Mouse (Mus musculus) liver, adult 2 months (tissue): ENCODE measurements around the gene Atp5j. TPM values are rescaled to one million over a fixed set of nuclear protein-coding genes. Genes with fewer than 3 reads are reported as not detected.

Source experiments
- DNase-seq: peaks from one replicate; pipeline ENCODE4 v3.0.0-alpha.2; 2011; ENCODE audit warnings: low read depth, low spot score; ENCODE audit errors: extremely low read depth
- H3K27ac ChIP-seq: fragments of 200-500 bp; replicated peaks from 2 replicates; pipeline ENCODE4 v1.5.1; 2012; ENCODE audit warnings: low read depth, mild to moderate bottlenecking, control low read depth, inconsistent platforms, low read length; ENCODE audit not compliant: insufficient read depth
- H3K27me3 ChIP-seq: fragments of 200-500 bp; 2 replicates; pipeline ENCODE4 v1.6.1; 2012; ENCODE audit warnings: mild to moderate bottlenecking, moderate library complexity, low read length, inconsistent platforms; ENCODE audit not compliant: control insufficient read depth, insufficient read depth
- H3K36me3 ChIP-seq: fragments of 200-500 bp; 2 replicates; pipeline ENCODE4 v1.6.1; 2012; ENCODE audit warnings: low read length, inconsistent platforms; ENCODE audit not compliant: control insufficient read depth, insufficient read depth
- H3K4me1 ChIP-seq: fragments of 200-500 bp; 2 replicates; pipeline ENCODE4 v1.6.1; 2011; ENCODE audit warnings: low read length; ENCODE audit not compliant: control insufficient read depth, insufficient read depth
- H3K4me3 ChIP-seq: fragments of 200-500 bp; 2 replicates; pipeline ENCODE4 v1.5.1; 2011; ENCODE audit warnings: low read depth, mild to moderate bottlenecking, control low read depth, low read length, moderate library complexity; ENCODE audit not compliant: insufficient read depth
- H3K79me2 ChIP-seq: fragments of 200-500 bp; 2 replicates; pipeline ENCODE4 v1.6.1; 2012; ENCODE audit warnings: inconsistent platforms, mild to moderate bottlenecking, low read length, moderate library complexity; ENCODE audit not compliant: control insufficient read depth, insufficient read depth
- H3K9ac ChIP-seq: fragments of 200-500 bp; 2 replicates; pipeline ENCODE4 v1.6.1; 2012; ENCODE audit warnings: low read depth, mild to moderate bottlenecking, control low read depth, inconsistent platforms, low read length
- CTCF ChIP-seq: fragments of 200-500 bp; IDR thresholded peaks from 2 replicates; pipeline ENCODE4 v1.5.1; 2011; ENCODE audit warnings: low read depth, low read length, control low read depth
- POLR2A ChIP-seq: fragments of 200-500 bp; IDR thresholded peaks from 2 replicates; pipeline ENCODE4 v1.6.1; 2011; ENCODE audit warnings: low read length, control low read depth; ENCODE audit not compliant: insufficient read depth; ENCODE audit errors: extremely low read depth
- WGBS: fragments of 180-500 bp; shearing (Covaris S2); methylation state at CpG from one replicate; pipeline ENCODE4 v1.1.7; 2018; 5-methylcytosine and 5-hydroxymethylcytosine counted together
- polyA plus RNA-seq: library from polyadenylated mRNA; depleted of rRNA; stranded (reverse); fragments of >200 nt; gene quantifications from 2 replicates; pipeline ENCODE4 v1.2.3, GENCODE M21; 2012
- total RNA-seq: library from RNA; depleted of rRNA; stranded (reverse); fragments of >200 nt; gene quantifications from 2 replicates; pipeline ENCODE4 v1.2.3, GENCODE M21; 2014

Gene Atp5j
- total and polyA plus RNA-seq, 2 experiments, result 196 to 354 TPM

DNA sequence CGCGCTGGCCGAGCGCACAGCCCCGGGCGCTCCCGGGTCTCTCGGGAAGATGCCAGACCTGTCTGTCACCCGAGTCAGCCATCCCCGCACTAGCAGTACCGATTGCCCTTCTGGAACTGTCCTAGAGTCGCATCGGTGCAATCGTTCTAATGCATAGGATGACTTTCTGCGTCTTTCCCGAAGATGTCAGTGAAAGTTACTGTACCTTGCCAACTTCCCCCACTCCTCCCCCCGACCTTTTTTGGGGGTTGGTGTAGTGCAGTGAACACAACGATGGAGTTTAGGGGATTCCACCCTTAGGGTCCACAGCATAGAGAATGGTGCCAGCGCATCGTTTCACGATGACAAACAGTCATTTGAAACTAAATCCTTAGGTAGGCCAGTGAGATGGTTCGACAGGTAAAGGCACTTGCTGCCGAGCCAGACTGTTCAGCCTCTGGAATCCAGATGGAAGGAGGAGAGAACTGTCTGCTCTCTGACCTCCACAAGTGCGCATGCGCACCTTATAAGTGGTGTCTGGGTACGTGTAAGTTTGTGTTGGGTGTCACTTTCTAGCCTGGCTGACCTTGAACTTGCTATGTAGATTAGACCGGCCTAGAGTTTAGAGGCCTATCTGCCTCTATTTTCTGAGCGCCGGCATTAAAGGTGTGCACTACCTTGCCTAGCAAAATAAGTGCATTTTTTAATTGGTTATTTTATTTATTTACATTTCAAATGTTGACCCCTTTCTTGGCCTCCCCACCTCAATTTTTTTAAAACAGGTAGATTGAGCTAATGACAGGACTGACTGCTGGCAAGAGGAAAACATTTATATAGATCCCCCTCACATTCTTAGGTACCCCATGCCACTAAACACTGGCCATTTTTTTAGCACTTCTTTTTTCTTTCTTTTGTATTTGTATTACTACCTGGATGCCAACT, 658 bp upstream of the Atp5j start:
- Histone ChIP-seq H3K9ac (peak overlapping the region; percentile 98), H3K4me3 (peak overlapping the region; percentile 86), H3K4me1 (peaks cover 14% of the 10 kb centered on the region; the same call in 1 of the 2 replicates), H3K79me2 (peaks cover 21% of the 10 kb centered on the region), H3K27me3 (no peaks in the 10 kb centered on the region), H3K27ac (peak overlapping the region; percentile 98), H3K36me3 (peaks cover 22% of the 10 kb centered on the region)
- peak; percentile 40; the same call in 1 of the 2 replicates for TF ChIP-seq POLR2A
- no peak for TF ChIP-seq CTCF
- 1% methylated on average over 28 of the region's 29 CpGs for WGBS
- peak; percentile 91 for DNase-seq

DNA sequence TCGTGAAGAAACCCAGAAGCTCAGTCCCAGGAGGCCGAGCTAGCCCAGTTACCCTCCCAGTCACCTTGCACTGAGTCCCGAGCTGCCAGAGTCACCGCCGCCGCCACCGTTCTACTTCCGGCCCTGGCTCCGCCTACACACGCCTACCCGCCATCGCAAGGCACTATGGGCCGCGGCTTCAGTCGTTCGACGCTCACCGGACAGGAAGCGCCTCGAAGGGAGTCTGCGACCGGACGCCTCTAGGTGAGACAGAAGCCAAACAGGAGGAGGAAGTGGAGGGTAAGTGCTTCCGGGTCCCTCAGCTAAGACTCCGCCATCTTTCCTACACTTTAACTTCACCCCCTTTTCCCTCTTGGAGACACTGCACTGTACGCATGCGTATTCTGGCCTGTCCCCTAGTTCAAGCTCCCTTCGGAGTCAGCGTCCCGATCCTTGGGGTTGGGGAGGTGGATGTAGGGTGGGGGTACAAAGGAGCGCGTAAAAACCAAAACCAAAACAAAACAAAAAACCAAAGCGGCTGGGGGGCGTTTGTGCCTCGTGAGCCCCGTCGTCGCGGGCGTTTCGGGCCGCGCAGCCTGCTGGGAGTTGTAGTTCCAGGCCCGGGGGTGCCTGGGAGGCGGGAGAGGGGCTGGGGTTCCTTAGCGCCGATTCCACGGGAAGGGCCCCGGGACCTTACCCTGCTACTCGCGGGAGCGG, 532 bp downstream of the Atp5j start, which contains the start of gene Gabpa:
TSS of gene Gabpa (plus strand) at position 181 of the 696 bp plus-strand sequence.
- peak; percentile 98 for DNase-seq
- H3K79me2 ChIP-seq, result peaks cover 21% of the 10 kb centered on the region
- TF ChIP-seq POLR2A (peak; percentile 85; the same call in 1 of the 2 replicates), CTCF (no peak)
- peaks cover 24% of the 10 kb centered on the region for H3K36me3 ChIP-seq
- no peaks in the 10 kb centered on the region for H3K27me3 ChIP-seq
- under 1% methylated on average over 52 of the region's 52 CpGs for WGBS
- peak within 1 kb of the TSS; percentile 86 for H3K4me3 ChIP-seq
- peak within 1 kb of the TSS; percentile 98 for H3K27ac ChIP-seq
- peak within 1 kb of the TSS; percentile 98 for H3K9ac ChIP-seq
- peaks cover 14% of the 10 kb centered on the region; the same call in 1 of the 2 replicates for H3K4me1 ChIP-seq

DNA sequence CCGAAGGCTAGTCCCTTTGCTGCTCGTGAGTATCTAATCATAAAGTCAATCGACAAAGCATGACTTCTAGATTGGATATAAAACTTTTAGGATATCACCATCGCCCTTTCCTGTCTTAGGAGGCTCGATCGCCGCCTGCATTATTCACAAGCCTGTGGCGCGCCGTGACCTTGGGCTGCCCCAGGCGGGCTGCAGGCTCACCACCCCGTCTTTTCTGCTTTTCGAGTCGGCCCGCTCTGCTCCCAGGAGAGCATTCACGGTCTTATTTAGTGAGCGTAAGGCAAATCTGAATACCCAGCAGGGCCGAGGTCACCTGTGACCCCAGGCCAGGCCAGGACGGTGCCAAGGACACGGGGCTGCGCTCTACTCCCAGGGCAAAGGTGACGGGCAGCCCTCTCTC, 1.1 kb downstream of the Atp5j start:
- Histone ChIP-seq H3K4me3 (peak overlapping the region; percentile 86), H3K27me3 (no peaks in the 10 kb centered on the region), H3K27ac (peak overlapping the region; percentile 95), H3K79me2 (peaks cover 19% of the 10 kb centered on the region), H3K4me1 (peaks cover 14% of the 10 kb centered on the region; the same call in 1 of the 2 replicates), H3K9ac (peak overlapping the region; percentile 92), H3K36me3 (peaks cover 26% of the 10 kb centered on the region)
- under 1% methylated on average over 22 of the region's 22 CpGs for WGBS
- DNase-seq, result no peak
- TF ChIP-seq POLR2A (no peak), CTCF (no peak)

DNA sequence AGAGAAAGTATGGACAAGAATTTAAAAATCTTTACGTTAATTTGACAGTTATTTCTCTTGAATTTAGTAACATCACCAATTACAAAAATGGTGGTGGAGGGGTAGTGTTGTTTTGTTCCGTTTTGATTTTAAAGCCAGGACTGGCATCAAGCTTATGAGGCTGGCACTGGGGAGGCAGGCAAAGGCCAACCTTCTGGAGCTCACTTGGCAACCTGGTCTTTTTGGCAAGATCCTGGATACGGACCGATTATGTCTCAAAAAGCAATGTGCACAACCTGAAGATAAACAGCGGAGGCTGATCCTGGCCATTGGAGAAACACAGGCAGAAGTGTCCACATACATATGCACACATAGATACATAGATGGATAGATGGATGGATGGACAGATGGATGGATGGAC, 2.7 kb downstream of the Atp5j start:
- peak; percentile 88 for DNase-seq
- peaks cover 14% of the 10 kb centered on the region for H3K79me2 ChIP-seq
- peaks cover 14% of the 10 kb centered on the region; the same call in 1 of the 2 replicates for H3K4me1 ChIP-seq
- no peaks in the 10 kb centered on the region for H3K27me3 ChIP-seq
- H3K4me3 ChIP-seq, result no peak overlapping the region
- no peak overlapping the region for H3K27ac ChIP-seq
- H3K9ac ChIP-seq, result no peak overlapping the region
- TF ChIP-seq POLR2A (no peak), CTCF (no peak)
- WGBS, result 44% methylated on average over 5 of the region's 5 CpGs
- peaks cover 32% of the 10 kb centered on the region for H3K36me3 ChIP-seq

DNA sequence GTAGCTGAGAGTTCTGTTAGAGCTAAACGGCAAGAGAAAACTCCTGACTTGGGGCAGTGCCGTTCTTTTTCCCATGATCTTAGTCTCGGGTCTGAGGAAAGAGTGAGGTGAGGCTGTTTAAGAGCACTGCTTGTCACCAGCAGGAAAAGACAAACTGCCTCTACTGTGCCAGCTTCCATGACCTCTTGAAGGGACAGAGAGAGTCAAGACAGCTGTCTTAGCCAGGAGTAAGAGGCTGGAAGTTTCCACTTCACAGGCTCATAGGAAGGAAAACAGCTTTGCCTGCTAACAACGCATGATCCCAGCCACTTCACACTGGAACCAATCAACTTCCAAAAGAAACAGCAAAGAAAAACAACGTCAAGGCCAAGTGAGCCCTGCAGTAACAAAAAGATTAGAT, 3.7 kb downstream of the Atp5j start:
- peaks cover 9% of the 10 kb centered on the region for H3K79me2 ChIP-seq
- 65% methylated on average over 5 of the region's 5 CpGs for WGBS
- no peak overlapping the region for H3K9ac ChIP-seq
- no peak for TF ChIP-seq POLR2A
- TF ChIP-seq CTCF, result no peak
- H3K27me3 ChIP-seq, result no peaks in the 10 kb centered on the region
- no peak for DNase-seq
- no peak overlapping the region for H3K4me3 ChIP-seq
- peaks cover 42% of the 10 kb centered on the region for H3K36me3 ChIP-seq
- H3K27ac ChIP-seq, result no peak overlapping the region
- 0 out of 2 replicates have a peak, but pooled peaks cover 5% of the 10 kb centered on the region for H3K4me1 ChIP-seq
